Mouse (Mus musculus): Measurements from ENCODE around the gene Adar. TPM values are rescaled to one million over a fixed set of nuclear protein-coding genes. Genes with fewer than 3 reads are reported as not detected.

Adar gene
- polyA plus RNA-seq, 1 experiment from 2014 or later = 12.6 TPM

DNA sequence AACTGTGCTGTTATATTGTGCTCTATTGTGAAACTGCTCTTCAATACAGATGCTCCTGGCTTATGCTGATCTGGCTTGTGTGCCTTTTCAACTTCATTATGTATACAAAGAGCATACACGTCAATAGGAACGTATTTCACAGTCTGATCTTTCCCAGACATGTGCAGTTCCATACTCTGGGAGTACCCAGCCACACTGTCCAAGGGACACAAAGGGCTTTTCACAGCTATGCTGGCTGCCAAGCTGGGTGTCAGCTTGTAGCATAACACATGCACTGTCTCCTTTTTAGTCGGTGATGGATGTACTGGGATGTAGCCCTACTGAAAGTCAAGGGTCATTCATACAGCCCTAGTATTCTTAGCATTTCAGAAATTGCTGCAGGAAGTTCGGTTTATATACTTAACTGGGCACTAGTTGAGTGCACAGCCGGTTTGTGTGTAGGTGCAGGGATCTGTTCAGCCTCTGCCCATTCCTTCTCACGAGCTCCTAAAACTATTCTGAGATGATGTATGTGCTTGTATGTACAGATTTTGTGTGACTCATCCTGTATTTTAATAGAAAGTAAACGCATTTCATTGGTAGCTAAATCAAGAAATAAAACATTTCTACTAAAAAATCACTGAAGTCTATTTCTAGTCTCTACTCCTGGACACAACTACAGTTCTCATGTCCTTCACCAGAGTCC lies 8.7 kb downstream of the Adar start:
- no peak overlapping the region for H3K4me3 ChIP-seq (ENCODE audit: low read depth, low read length)
- H3K9ac ChIP-seq (ENCODE audit: low read depth, low read length) = no peak overlapping the region
- no peak for ATAC-seq (replicated peaks; ENCODE audit: low FRiP score)
- H3K27ac ChIP-seq (ENCODE audit: low read depth, low read length) = no peak overlapping the region
- H3K4me2 ChIP-seq = no peak overlapping the region
- no peaks in the 10 kb centered on the region for H3K9me3 ChIP-seq (ENCODE audit: control insufficient read depth, low read length)
- 80% methylated on average over 7 of the region's 7 CpGs for WGBS
- no peaks in the 10 kb centered on the region for H3K36me3 ChIP-seq (ENCODE audit: control insufficient read depth, insufficient read depth, low read length)
- no peaks in the 10 kb centered on the region for H3K27me3 ChIP-seq (replicated peaks; ENCODE audit: control insufficient read depth, insufficient read depth, low read length)
- DNase-seq (ENCODE audit: low spot score) = no peak
- H3K4me1 ChIP-seq (replicated peaks; ENCODE audit: control insufficient read depth, insufficient read depth, low read length) = no peaks in the 10 kb centered on the region

DNA sequence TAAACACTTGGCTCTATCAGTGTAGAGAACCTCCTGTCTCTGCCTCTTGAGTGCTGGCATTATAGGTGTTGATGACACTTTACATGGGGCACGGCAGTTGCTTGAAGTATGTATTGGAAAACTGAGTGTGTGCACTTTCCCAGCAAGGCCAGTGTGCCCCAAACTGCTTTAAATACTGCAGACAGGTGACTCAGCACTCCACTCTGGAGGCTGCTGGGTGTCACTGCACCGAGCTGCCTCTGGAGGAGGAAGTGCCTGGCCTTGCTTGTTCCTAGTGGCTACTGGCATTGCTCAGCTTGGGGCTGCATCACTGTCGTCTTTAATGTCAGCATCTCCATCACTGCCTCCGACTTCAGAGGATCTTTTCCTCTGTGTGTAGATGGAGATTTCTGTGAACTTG lies 12.2 kb downstream of the Adar start:
- Histone ChIP-seq H3K9ac (ENCODE audit: low read depth, low read length) (no peak overlapping the region), H3K36me3 (ENCODE audit: control insufficient read depth, insufficient read depth, low read length) (no peaks in the 10 kb centered on the region), H3K27me3 (replicated peaks; ENCODE audit: control insufficient read depth, insufficient read depth, low read length) (no peaks in the 10 kb centered on the region), H3K4me3 (ENCODE audit: low read depth, low read length) (no peak overlapping the region), H3K4me1 (replicated peaks; ENCODE audit: control insufficient read depth, insufficient read depth, low read length) (peaks cover 10% of the 10 kb centered on the region), H3K9me3 (ENCODE audit: control insufficient read depth, low read length) (no peaks in the 10 kb centered on the region), H3K4me2 (no peak overlapping the region), H3K27ac (ENCODE audit: low read depth, low read length) (no peak overlapping the region)
- WGBS = 20% methylated on average over 4 of the region's 4 CpGs
- ATAC-seq (replicated peaks; ENCODE audit: low FRiP score) (0 out of 2 replicates have a peak, but pooled peaks have one; percentile 50), DNase-seq (ENCODE audit: low spot score) (peak; percentile 43)

DNA sequence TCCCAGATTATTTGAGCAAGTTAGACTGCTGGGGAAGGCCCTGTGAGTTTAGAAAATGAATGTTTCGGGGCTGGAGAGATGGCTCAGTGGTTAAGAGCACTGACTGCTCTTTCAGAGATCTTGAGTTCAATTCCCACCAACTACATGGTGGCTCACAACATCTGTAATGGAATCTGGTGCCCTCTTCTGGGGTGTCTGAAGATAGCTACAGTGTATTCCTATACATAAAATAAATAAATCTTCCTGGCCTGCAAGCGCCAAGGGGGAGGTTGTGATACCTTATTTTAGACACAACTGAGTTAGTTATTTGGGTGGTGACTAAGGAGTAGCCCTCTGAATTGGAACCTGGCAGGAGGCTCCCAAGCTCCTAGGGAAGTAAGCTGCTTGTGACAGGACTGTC lies 14.0 kb downstream of the Adar start:
- no peaks in the 10 kb centered on the region for H3K27me3 ChIP-seq (replicated peaks; ENCODE audit: control insufficient read depth, insufficient read depth, low read length)
- H3K4me1 ChIP-seq (replicated peaks; ENCODE audit: control insufficient read depth, insufficient read depth, low read length) = peaks cover 10% of the 10 kb centered on the region
- H3K4me2 ChIP-seq = no peak overlapping the region
- 79% methylated on average over 2 of the region's 2 CpGs for WGBS
- no peak overlapping the region for H3K4me3 ChIP-seq (ENCODE audit: low read depth, low read length)
- H3K9ac ChIP-seq (ENCODE audit: low read depth, low read length) = no peak overlapping the region
- ATAC-seq (replicated peaks; ENCODE audit: low FRiP score) = no peak
- H3K9me3 ChIP-seq (ENCODE audit: control insufficient read depth, low read length) = no peaks in the 10 kb centered on the region
- H3K36me3 ChIP-seq (ENCODE audit: control insufficient read depth, insufficient read depth, low read length) = no peaks in the 10 kb centered on the region
- no peak for DNase-seq (ENCODE audit: low spot score)
- no peak overlapping the region for H3K27ac ChIP-seq (ENCODE audit: low read depth, low read length)

DNA sequence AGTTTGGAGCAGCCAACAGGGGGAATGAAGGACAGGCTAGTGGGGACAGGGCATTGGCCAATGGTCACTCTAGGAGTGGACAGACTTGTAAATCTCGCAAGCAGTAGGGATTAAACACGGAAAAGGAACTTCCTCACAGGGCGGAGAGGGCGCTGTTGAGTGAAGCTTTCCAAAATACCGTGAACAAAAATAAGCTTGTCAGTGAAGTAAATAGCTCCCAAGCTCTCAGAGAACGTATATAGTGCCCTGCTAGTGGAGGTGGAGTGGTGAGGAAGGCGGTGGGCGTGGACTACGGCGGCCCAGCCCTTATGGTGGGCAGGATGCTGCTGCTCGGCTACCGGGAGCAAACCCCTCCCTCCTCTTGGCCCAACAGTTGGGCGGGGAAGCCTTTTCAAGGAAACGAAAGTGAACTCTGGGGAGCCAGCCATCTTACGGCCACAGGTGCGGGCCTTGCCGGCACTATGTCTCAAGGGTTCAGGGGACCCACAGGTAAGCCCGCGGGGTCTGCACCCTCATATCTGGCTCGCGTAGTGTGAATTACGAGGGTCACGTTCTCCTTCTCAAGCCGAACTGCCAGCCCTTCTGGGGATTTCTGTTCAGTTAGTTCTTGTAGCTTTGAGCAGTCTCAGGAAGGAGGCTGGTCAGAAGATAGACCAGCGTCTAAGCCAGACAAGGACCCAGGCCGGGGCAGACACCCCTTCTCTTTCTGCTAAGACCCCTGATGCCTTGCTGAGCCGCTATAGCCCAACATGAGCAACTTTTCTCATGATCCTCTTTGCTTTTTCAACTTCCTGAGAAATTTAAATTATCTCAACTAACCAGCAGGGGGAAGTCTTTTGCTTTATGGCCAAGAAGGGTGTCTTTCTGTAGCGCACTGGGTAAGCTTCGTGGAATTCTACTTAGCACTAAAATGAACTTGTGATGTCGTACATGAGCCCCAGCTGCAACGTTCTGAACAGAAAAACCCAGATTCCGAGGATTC lies 15.8 kb downstream of the Adar start:
- 2% methylated on average over 32 of the region's 32 CpGs for WGBS
- ATAC-seq (replicated peaks; ENCODE audit: low FRiP score) (peak; percentile 95), DNase-seq (ENCODE audit: low spot score) (peak; percentile 83)
- Histone ChIP-seq H3K36me3 (ENCODE audit: control insufficient read depth, insufficient read depth, low read length) (no peaks in the 10 kb centered on the region), H3K9ac (ENCODE audit: low read depth, low read length) (peak overlapping the region; percentile 87), H3K4me1 (replicated peaks; ENCODE audit: control insufficient read depth, insufficient read depth, low read length) (peaks cover 10% of the 10 kb centered on the region), H3K9me3 (ENCODE audit: control insufficient read depth, low read length) (no peaks in the 10 kb centered on the region), H3K27ac (ENCODE audit: low read depth, low read length) (peak overlapping the region; percentile 63), H3K27me3 (replicated peaks; ENCODE audit: control insufficient read depth, insufficient read depth, low read length) (no peaks in the 10 kb centered on the region), H3K4me3 (ENCODE audit: low read depth, low read length) (peak overlapping the region; percentile 78), H3K4me2 (peak overlapping the region; percentile 85)

DNA sequence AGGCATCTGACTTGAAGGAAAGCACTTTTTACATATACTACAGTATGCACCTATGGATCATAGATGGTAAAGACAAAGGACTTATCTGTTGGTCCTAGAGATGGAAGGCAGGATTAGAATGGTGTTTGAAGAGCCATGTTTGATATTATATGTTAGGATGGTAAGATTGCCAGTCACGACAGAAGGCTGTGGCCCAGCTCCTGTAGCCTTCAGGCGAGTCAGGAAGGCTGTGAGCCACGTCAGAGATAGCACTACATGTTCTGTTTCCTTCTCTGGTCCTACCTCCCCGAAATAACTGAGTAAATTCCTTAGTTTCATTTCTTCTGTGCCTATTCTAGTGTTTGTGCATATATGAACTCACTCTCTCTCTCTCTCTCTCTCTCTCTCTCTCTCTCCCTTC lies 17.3 kb downstream of the Adar start:
- ATAC-seq (replicated peaks; ENCODE audit: low FRiP score) (no peak), DNase-seq (ENCODE audit: low spot score) (no peak)
- peaks cover 2% of the 10 kb centered on the region; the same call in 1 of the 2 replicates for H3K36me3 ChIP-seq (ENCODE audit: control insufficient read depth, insufficient read depth, low read length)
- no peak overlapping the region for H3K27ac ChIP-seq (ENCODE audit: low read depth, low read length)
- H3K4me3 ChIP-seq (ENCODE audit: low read depth, low read length) = no peak overlapping the region
- H3K4me2 ChIP-seq = peak overlapping the region; percentile 13; the same call in 1 of the 2 replicates
- no peak overlapping the region for H3K9ac ChIP-seq (ENCODE audit: low read depth, low read length)
- peaks cover 10% of the 10 kb centered on the region for H3K4me1 ChIP-seq (replicated peaks; ENCODE audit: control insufficient read depth, insufficient read depth, low read length)
- WGBS = 60% methylated on average over 4 of the region's 4 CpGs
- no peaks in the 10 kb centered on the region for H3K27me3 ChIP-seq (replicated peaks; ENCODE audit: control insufficient read depth, insufficient read depth, low read length)
- H3K9me3 ChIP-seq (ENCODE audit: control insufficient read depth, low read length) = no peaks in the 10 kb centered on the region

DNA sequence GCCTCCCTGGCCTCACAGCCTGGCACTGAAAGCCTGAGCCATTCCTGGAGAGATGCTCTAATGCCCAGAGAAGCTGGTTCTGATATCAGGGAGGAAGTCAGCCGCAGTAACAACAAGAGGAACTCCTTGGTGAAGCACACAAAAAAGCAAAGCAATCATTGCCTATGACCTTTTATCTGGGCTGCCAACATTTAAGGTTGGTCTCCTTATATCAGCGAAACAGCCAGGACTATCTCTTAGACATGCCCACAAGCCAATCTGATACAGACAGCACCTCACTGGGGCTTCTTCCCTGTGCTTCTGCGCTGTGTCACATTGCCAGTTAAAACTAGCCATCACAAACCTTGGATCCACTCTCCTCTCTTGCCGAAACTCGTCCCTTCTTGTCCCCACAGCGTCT lies 23.7 kb downstream of the Adar start:
- H3K4me1 ChIP-seq (replicated peaks; ENCODE audit: control insufficient read depth, insufficient read depth, low read length) = no peaks in the 10 kb centered on the region
- ATAC-seq (replicated peaks; ENCODE audit: low FRiP score) = no peak
- no peaks in the 10 kb centered on the region for H3K27me3 ChIP-seq (replicated peaks; ENCODE audit: control insufficient read depth, insufficient read depth, low read length)
- no peak for DNase-seq (ENCODE audit: low spot score)
- H3K4me2 ChIP-seq = no peak overlapping the region
- no peak overlapping the region for H3K9ac ChIP-seq (ENCODE audit: low read depth, low read length)
- H3K36me3 ChIP-seq (ENCODE audit: control insufficient read depth, insufficient read depth, low read length) = peaks cover 11% of the 10 kb centered on the region; the same call in 1 of the 2 replicates
- WGBS = 88% methylated on average over 6 of the region's 6 CpGs
- H3K27ac ChIP-seq (ENCODE audit: low read depth, low read length) = no peak overlapping the region
- no peak overlapping the region for H3K4me3 ChIP-seq (ENCODE audit: low read depth, low read length)
- no peaks in the 10 kb centered on the region for H3K9me3 ChIP-seq (ENCODE audit: control insufficient read depth, low read length)

DNA sequence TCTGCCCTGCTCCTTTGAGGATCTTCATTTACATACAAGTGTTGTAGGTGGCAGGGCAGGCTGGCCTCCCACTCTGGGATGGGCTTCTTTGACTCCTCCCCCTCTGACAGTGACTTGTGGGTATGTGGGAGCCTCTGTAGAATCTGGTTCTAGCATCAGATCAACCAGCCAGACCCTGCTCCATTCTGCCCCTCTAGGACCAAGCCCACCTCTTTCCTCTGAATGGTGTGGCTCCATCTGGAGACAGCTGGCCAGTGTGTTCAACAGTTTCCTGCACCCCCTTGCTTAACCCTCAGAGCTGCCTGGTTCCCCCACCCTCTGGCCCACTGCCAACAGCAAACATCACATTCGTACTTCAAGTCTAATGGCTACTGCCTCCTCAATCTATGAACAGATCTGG lies 37.5 kb downstream of the Adar start:
- Histone ChIP-seq H3K9me3 (ENCODE audit: control insufficient read depth, low read length) (no peaks in the 10 kb centered on the region), H3K36me3 (ENCODE audit: control insufficient read depth, insufficient read depth, low read length) (peaks cover 13% of the 10 kb centered on the region), H3K4me3 (ENCODE audit: low read depth, low read length) (no peak overlapping the region), H3K27ac (ENCODE audit: low read depth, low read length) (no peak overlapping the region), H3K9ac (ENCODE audit: low read depth, low read length) (no peak overlapping the region), H3K4me2 (no peak overlapping the region), H3K27me3 (replicated peaks; ENCODE audit: control insufficient read depth, insufficient read depth, low read length) (peaks cover 2% of the 10 kb centered on the region; the same call in 1 of the 2 replicates), H3K4me1 (replicated peaks; ENCODE audit: control insufficient read depth, insufficient read depth, low read length) (no peaks in the 10 kb centered on the region)
- DNase-seq (ENCODE audit: low spot score) (no peak), ATAC-seq (replicated peaks; ENCODE audit: low FRiP score) (no peak)
- 63% methylated on average over 1 of the region's 1 CpGs for WGBS

DNA sequence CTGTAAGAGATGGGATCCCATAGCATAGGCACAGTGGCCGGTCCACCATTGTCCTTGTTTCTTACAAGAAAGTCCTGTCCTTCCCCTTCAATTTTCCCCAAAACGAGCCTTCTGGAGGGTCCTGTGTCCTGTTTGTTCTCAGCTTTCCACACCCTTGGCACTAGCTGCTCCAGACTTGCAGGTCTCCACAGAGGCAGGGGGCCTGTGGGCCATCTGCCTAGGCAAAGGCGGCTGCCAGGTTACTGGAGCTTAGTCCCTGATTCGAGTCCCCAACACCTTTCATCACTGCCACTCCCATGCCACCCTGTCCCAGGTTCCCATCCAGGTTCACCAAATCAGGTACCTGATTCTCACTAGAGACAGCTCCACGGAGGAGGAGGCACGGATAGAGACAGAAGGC lies 40.5 kb downstream of the Adar start:
- no peaks in the 10 kb centered on the region for H3K9me3 ChIP-seq (ENCODE audit: control insufficient read depth, low read length)
- H3K4me3 ChIP-seq (ENCODE audit: low read depth, low read length) = no peak overlapping the region
- no peak overlapping the region for H3K9ac ChIP-seq (ENCODE audit: low read depth, low read length)
- H3K27ac ChIP-seq (ENCODE audit: low read depth, low read length) = no peak overlapping the region
- 62% methylated on average over 6 of the region's 6 CpGs for WGBS
- H3K4me2 ChIP-seq = no peak overlapping the region
- DNase-seq (ENCODE audit: low spot score) (no peak), ATAC-seq (replicated peaks; ENCODE audit: low FRiP score) (no peak)
- H3K36me3 ChIP-seq (ENCODE audit: control insufficient read depth, insufficient read depth, low read length) = peaks cover 5% of the 10 kb centered on the region; the same call in 1 of the 2 replicates
- peaks cover 2% of the 10 kb centered on the region; the same call in 1 of the 2 replicates for H3K27me3 ChIP-seq (replicated peaks; ENCODE audit: control insufficient read depth, insufficient read depth, low read length)
- H3K4me1 ChIP-seq (replicated peaks; ENCODE audit: control insufficient read depth, insufficient read depth, low read length) = no peaks in the 10 kb centered on the region

Measured in liver, embryonic 11.5 days (tissue).